Mouse (Mus musculus): ENCODE results near the gene Fbxl14.
"Not testable (repeated sequence)": the region's sequence is repeated elsewhere in the genome, so short reads cannot be mapped to it uniquely, and the experiment has no call there.

Gene Fbxl14

GRCm38 (mm10) chr6:119472135-119472534 is 7.3 kb upstream of the Fbxl14 start:
- peak; percentile 68 for DNase-seq

GRCm38 (mm10) chr6:119472705-119473104 is 6.8 kb upstream of the Fbxl14 start:
- DNase-seq = no peak

GRCm38 (mm10) chr6:119473446-119473845 is 6.0 kb upstream of the Fbxl14 start:
- DNase-seq = no peak

GRCm38 (mm10) chr6:119473992-119474391 is 5.5 kb upstream of the Fbxl14 start:
- no peak for DNase-seq

GRCm38 (mm10) chr6:119475988-119476387 is 3.5 kb upstream of the Fbxl14 start:
- no peak for DNase-seq

GRCm38 (mm10) chr6:119477686-119478310 is 1.7 kb upstream of the Fbxl14 start:
- no peak for DNase-seq

- DNase-seq = peak; percentile 85
Observed at GRCm38 (mm10) chr6:119478560-119479342, 717 bp upstream of the Fbxl14 start.

- peak; percentile 63 for DNase-seq
Observed at GRCm38 (mm10) chr6:119479876-119480705, 623 bp downstream of the Fbxl14 start.

GRCm38 (mm10) chr6:119480706-119481331 is 1.4 kb downstream of the Fbxl14 start:
- DNase-seq = peak; percentile 53

- DNase-seq = not testable (repeated sequence)
Observed at GRCm38 (mm10) chr6:119481741-119482390, 2.4 kb downstream of the Fbxl14 start.

- peak; percentile 36 for DNase-seq
Observed at GRCm38 (mm10) chr6:119482958-119483600, 3.6 kb downstream of the Fbxl14 start.

- no peak for DNase-seq
Observed at GRCm38 (mm10) chr6:119485486-119485885, 6.0 kb downstream of the Fbxl14 start.

- DNase-seq = no peak
Observed at GRCm38 (mm10) chr6:119486381-119487084, 7.1 kb downstream of the Fbxl14 start.

GRCm38 (mm10) chr6:119487085-119487458 is 7.6 kb downstream of the Fbxl14 start:
- no peak for DNase-seq

- no peak for DNase-seq
Observed at GRCm38 (mm10) chr6:119487619-119488018, 8.2 kb downstream of the Fbxl14 start.

- peak; percentile 44 for DNase-seq
Observed at GRCm38 (mm10) chr6:119489765-119490164, 10.3 kb downstream of the Fbxl14 start.

GRCm38 (mm10) chr6:119490549-119490948 is 11.1 kb downstream of the Fbxl14 start:
- DNase-seq = no peak

- no peak for DNase-seq
Observed at GRCm38 (mm10) chr6:119491006-119491405, 11.5 kb downstream of the Fbxl14 start.

GRCm38 (mm10) chr6:119491997-119492629 is 12.6 kb downstream of the Fbxl14 start:
- DNase-seq = no peak

GRCm38 (mm10) chr6:119492630-119493014 is 13.2 kb downstream of the Fbxl14 start:
- DNase-seq = no peak

- no peak for DNase-seq
Observed at GRCm38 (mm10) chr6:119499271-119499670, 19.8 kb downstream of the Fbxl14 start.
